Mouse (Mus musculus) CH12.LX (cell line): ENCODE data around the gene Pou4f2.

Experiments
- CTCF ChIP-seq, 2 experiments: IDR thresholded peaks in 1 of 2; conservative IDR thresholded peaks in 1 of 2; 2 replicates each; pipeline ENCODE4 v1.5.1; 2011 to 2012; ENCODE audit warnings: low read depth in 2 of 2, low read length in 2 of 2, improper control_type of control experiment in 1 of 2, inconsistent platforms in 1 of 2, mild to moderate bottlenecking in 1 of 2, moderate library complexity in 1 of 2
- EP300 ChIP-seq: IDR thresholded peaks from 2 replicates; pipeline ENCODE4 v1.6.1; 2011; ENCODE audit warnings: low read length, improper control_type of control experiment
- HCFC1 ChIP-seq: IDR thresholded peaks from 2 replicates; pipeline ENCODE4 v1.6.1; 2012; ENCODE audit warnings: low read depth, mild to moderate bottlenecking, inconsistent platforms, low read length, improper control_type of control experiment
- MAZ ChIP-seq: IDR thresholded peaks from 2 replicates; pipeline ENCODE4 v1.6.1; 2012; ENCODE audit warnings: low read depth, mild to moderate bottlenecking, inconsistent platforms, low read length, improper control_type of control experiment, moderate library complexity
- POLR2A ChIP-seq: IDR thresholded peaks from 2 replicates; pipeline ENCODE4 v1.6.1; 2011; ENCODE audit warnings: low read depth, mild to moderate bottlenecking, improper control_type of control experiment, low read length
- POLR2AphosphoS2 ChIP-seq: IDR thresholded peaks from 2 replicates; pipeline ENCODE4 v1.6.1; 2011; ENCODE audit warnings: low read depth, low read length, improper control_type of control experiment
- TBP ChIP-seq: conservative IDR thresholded peaks from 2 replicates; pipeline ENCODE4 v1.6.1; 2011; ENCODE audit warnings: low read depth, low read length, improper control_type of control experiment
- USF1 ChIP-seq: IDR thresholded peaks from 2 replicates; pipeline ENCODE4 v1.6.1; 2014; ENCODE audit warnings: low read depth, mild to moderate bottlenecking, inconsistent platforms, low read length, improper control_type of control experiment
- ZKSCAN1 ChIP-seq: IDR thresholded peaks from 2 replicates; pipeline ENCODE4 v1.6.1; 2012; ENCODE audit warnings: low read depth, inconsistent platforms, low read length, improper control_type of control experiment, borderline replicate concordance
- ZNF384 ChIP-seq: IDR thresholded peaks from 2 replicates; pipeline ENCODE4 v1.6.1; 2012; ENCODE audit warnings: low read depth, low read length, improper control_type of control experiment, inconsistent platforms

DNA sequence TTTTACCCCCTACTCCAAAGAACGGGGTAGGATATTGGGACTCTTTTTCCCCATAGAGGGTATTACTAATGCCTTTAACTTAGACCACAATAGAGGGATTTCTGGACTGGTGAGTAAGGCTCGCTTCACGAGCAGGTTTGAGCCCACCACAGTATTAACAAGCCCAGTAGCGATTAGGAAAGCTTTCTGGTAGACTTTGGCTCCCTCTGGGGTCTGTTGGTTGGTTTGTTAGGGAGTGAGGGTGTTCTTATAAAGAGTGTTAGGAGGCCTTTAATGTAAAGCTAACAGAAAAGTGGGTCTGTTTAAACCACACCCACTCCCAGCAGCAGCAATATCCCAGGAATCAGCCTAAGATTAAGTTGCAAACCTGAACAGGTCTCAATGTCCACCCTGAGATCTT lies 17.2 kb downstream of the Pou4f2 start:
- TF ChIP-seq POLR2A (no peak), MAZ (no peak), CTCF (conservative IDR thresholded peaks at IDR 0.05 in 1 of 2, IDR thresholded peaks at IDR 0.05 in 1 of 2; ENCODE audit: low read depth in 2 of 2, low read length in 2 of 2) (no peak), USF1 (no peak), ZKSCAN1 (no peak), EP300 (no peak), HCFC1 (no peak), POLR2AphosphoS2 (no peak), ZNF384 (no peak), TBP (no peak)
